Mouse (Mus musculus) cerebellum, adult 2 months (tissue): ENCODE measurements around the gene Rbfox1. TPM values are rescaled to one million over a fixed set of nuclear protein-coding genes. Genes with fewer than 3 reads are reported as not detected.

Source experiments
- DNase-seq, 2 experiments: peaks; one replicate each; pipeline ENCODE4 v3.0.0; 2021
- H3K27ac ChIP-seq: fragments of 200-500 bp; 2 replicates; pipeline ENCODE4 v1.5.1; 2012; ENCODE audit warnings: low read length, control low read depth, inconsistent platforms; ENCODE audit not compliant: insufficient read depth
- H3K27me3 ChIP-seq: fragments of 200-500 bp; 2 replicates; pipeline ENCODE4 v1.6.1; 2012; ENCODE audit warnings: inconsistent platforms, mild to moderate bottlenecking, low read length, moderate library complexity; ENCODE audit not compliant: control insufficient read depth, insufficient read depth
- H3K4me1 ChIP-seq: fragments of 200-500 bp; 2 replicates; pipeline ENCODE4 v1.6.1; 2011; ENCODE audit warnings: low read length; ENCODE audit not compliant: control insufficient read depth, insufficient read depth
- H3K4me3 ChIP-seq: fragments of 200-500 bp; replicated peaks from 2 replicates; pipeline ENCODE3; 2011; ENCODE audit warnings: mild to moderate bottlenecking, low read depth, low read length, control low read depth; ENCODE audit not compliant: insufficient read depth
- CTCF ChIP-seq: fragments of 200-500 bp; IDR thresholded peaks from 2 replicates; pipeline ENCODE4 v1.5.1; 2011; ENCODE audit warnings: low read depth, mild to moderate bottlenecking, control low read depth, low read length, moderate library complexity, borderline replicate concordance; ENCODE audit not compliant: insufficient read depth
- POLR2A ChIP-seq: fragments of 200-500 bp; IDR thresholded peaks from 2 replicates; pipeline ENCODE4 v1.6.1; 2011; ENCODE audit warnings: low read length, control low read depth, borderline replicate concordance; ENCODE audit not compliant: insufficient read depth
- WGBS: fragments of 180-500 bp; shearing (Covaris S2); methylation state at CpG from one replicate; pipeline ENCODE4 v1.1.7; 2018; 5-methylcytosine and 5-hydroxymethylcytosine counted together
- polyA plus RNA-seq: library from polyadenylated mRNA; depleted of rRNA; stranded (reverse); fragments of >200 nt; gene quantifications from 2 replicates; pipeline ENCODE4 v1.2.3, GENCODE M21; 2012

Gene Rbfox1
- polyA plus RNA-seq, 1 experiment, result 132 TPM

DNA sequence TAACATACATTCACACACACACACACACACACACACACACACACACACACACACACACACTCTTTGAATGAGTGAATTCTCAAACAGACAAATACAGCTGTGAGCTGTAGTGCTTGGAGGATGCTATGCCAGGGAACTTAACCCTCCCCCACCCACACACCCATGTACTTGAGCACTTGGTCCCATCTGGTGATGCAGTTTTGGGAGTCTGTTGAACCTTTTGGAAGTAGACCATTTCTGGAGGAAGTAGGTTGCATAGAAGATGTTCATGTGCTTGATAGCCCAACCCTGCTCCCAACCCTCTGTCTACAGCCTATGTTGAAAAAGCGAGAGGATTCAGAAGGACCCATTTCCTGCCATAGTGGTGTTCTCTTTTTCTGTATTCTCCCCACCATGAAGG is 1378.1 kb downstream of the Rbfox1 start:
- Histone ChIP-seq H3K27me3 (no peaks in the 10 kb centered on the region), H3K27ac (no peak overlapping the region), H3K4me1 (peaks cover 2% of the 10 kb centered on the region; the same call in 1 of the 2 replicates), H3K4me3 (no peak overlapping the region)
- TF ChIP-seq CTCF, result no peak
- TF ChIP-seq POLR2A, result no peak
- WGBS, result 90% methylated on average over 1 of the region's 1 CpGs
- DNase-seq, result no peak

DNA sequence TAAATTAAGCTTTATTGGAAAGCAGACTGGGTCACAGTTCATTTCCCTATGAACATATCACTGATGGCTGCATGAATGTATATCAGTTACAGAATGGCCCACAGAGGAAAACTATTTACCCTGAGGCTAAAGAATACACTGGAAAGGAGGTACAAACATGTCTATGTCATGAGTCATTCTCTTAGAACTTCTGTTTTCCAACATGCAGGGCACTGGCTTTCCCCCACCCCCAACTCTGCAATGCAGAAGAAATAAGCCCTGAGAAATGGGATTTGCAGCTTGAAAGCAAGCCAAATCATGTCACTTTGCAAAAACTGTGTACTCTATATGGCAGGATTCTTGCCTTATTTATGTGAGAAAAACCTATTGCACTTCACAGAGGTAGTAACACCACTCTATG is 1380.6 kb downstream of the Rbfox1 start:
- Histone ChIP-seq H3K27ac (no peak overlapping the region), H3K27me3 (no peaks in the 10 kb centered on the region), H3K4me3 (no peak overlapping the region), H3K4me1 (no peaks in the 10 kb centered on the region; the same call in 1 of the 2 replicates)
- no peak for DNase-seq
- TF ChIP-seq POLR2A (no peak), CTCF (no peak)

DNA sequence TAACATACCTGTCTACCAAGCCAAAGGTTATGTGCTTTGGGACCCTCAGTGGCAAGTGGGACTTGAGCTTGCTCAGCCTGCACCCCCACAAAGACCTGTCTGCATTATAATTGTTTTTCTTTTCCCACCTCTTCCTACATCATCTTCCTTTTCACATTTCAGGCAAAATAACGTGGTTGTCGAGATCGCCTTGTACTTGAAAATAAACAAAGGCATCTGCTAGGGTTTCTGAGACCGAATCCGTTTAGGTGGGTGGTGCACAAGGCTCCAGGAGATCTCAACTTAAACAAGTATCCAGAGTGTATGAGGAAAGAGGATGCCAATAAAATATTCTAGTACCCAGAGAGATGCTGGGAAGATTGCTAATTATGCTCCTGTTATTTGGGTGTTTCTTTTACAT is 1390.3 kb downstream of the Rbfox1 start:
- no peak overlapping the region for H3K4me3 ChIP-seq
- H3K27me3 ChIP-seq, result no peaks in the 10 kb centered on the region
- peaks cover 12% of the 10 kb centered on the region; the same call in 1 of the 2 replicates for H3K4me1 ChIP-seq
- no peak for TF ChIP-seq CTCF
- TF ChIP-seq POLR2A, result no peak
- no peak overlapping the region for H3K27ac ChIP-seq
- 90% methylated on average over 5 of the region's 5 CpGs for WGBS
- no peak for DNase-seq

DNA sequence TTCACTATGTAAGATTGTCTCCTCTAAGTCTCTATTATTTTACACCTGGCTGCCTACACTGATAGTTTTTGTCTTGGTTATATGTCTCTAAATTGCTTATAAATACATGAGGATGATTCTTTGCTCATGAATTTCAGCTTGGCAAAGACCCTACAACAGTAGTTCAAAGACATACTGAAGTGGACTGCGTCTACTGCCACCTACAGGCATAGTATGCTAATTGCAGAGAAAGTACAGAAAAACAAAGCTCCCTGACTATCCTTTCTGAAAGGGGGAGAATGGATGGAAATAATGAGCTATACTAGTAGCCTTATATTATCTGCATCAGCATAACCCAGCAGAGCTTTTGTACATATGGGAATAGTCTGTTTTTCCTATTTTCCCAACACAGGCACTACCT is 1390.7 kb downstream of the Rbfox1 start:
- no peak for DNase-seq
- WGBS, result 69% methylated on average over 1 of the region's 1 CpGs
- no peak for TF ChIP-seq POLR2A
- TF ChIP-seq CTCF, result no peak
- Histone ChIP-seq H3K4me3 (no peak overlapping the region), H3K27me3 (no peaks in the 10 kb centered on the region), H3K27ac (no peak overlapping the region), H3K4me1 (peaks cover 12% of the 10 kb centered on the region; the same call in 1 of the 2 replicates)

DNA sequence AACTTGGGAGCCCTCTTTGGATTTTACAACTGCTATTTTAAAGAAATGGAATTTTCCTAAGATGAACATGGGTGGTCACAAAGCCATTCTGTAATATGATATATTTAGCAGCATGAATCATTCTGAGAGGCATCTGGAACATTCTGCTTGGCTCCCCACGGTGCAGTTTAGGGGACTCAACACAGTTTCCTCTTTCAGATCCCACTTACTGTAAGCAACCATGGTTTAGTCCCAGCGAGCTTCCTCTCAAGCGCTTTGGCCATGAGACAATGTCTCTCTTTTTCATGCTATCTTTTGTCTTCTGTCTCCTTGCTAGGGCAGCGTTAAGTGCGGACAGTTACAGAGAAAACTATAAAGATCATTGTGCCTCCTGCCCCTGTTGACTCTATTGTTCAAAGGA is 1394.4 kb downstream of the Rbfox1 start:
- no peak overlapping the region for H3K27ac ChIP-seq

DNA sequence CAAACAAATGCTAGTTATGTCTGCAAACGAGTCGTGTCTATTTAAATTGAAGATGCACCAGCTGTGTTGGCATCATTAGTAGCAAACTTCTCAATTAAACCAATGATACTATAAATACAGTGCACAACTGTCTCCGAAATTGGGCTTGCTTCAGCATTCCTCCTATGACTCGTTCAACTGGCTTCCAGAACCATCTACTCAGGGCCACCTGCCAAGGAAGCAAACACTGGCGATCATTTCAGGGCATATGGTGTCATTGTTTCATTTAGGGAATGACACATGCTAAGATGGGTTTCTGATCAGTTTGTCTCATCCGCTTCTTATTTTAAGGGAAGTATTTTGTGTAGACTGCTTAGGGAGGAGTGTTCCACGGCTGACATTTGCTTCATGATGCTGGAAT is 1397.1 kb downstream of the Rbfox1 start:
- Histone ChIP-seq H3K27ac (no peak overlapping the region), H3K4me1 (peaks cover 15% of the 10 kb centered on the region; the same call in 1 of the 2 replicates), H3K4me3 (no peak overlapping the region), H3K27me3 (no peaks in the 10 kb centered on the region)
- peak; percentile 77 to 84 for DNase-seq
- TF ChIP-seq POLR2A, result no peak
- TF ChIP-seq CTCF, result no peak
- 20% methylated on average over 7 of the region's 7 CpGs for WGBS

More for the DNA sequence above, 1394.4 kb downstream of the Rbfox1 start:
- H3K4me1 ChIP-seq, result peaks cover 15% of the 10 kb centered on the region; the same call in 1 of the 2 replicates
- H3K4me3 ChIP-seq, result no peak overlapping the region
- TF ChIP-seq CTCF (no peak), POLR2A (no peak)
- no peaks in the 10 kb centered on the region for H3K27me3 ChIP-seq
- DNase-seq, result peak; percentile 49 to 64
- 33% methylated on average over 5 of the region's 5 CpGs for WGBS

DNA sequence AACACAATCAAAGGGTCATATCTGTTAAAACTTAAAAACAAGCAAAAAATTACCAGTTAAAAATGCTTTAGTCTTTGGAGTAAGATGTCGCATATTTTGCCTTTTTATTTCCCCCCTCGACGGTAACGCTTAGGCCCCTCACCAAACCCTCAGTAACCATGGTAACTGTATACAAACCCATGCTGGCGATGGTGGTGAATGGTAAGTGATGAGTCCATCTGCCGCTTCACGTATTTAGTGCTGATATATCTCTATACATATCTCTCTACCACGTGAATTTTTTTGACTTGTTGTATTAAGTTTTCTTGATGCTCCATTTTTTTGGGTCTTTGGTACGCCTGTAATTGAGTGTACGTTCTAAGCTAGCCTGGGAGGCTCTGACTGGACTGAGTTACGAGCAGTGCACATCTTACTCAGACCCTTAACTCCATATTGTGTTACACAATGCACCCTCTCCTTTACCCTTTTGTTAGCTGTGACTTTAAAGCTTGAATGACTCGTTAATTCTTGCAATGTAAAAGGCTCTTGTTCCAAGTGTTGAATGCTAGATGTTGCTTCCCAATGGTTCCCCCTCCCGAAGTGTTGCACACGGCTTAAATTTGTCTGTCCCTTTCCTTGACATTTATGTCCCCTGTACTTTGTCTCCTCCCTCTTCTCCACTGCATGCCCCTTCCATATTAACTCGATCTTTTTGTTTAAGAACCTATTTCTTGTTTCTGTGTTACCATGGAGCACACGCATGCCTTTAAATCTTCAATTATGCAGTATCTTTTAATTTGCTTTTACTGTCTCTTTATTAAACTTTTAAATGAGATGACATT is 1408.0 kb downstream of the Rbfox1 start:
- H3K27ac ChIP-seq, result no peak overlapping the region
- WGBS, result 79% methylated on average over 16 of the region's 16 CpGs
- no peak overlapping the region for H3K4me3 ChIP-seq

DNA sequence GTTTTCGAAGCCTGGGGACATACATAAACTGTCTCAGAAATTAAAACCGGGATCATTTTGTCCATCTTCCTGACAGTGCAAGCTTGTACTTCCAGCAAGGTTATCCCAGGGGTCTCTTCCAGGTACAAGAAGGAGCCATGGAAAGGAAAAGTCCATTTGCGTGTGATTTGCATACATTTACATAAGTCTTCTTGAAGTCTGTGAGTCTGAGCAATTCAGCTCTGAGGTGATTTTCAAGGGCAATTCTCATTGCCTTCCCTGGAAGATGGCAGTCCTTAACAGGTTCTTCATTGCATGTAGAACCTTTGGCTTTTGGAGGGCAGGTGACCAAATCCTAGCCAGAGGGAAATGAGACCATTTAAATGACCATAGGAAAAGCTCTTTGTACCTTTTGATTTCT is 1417.3 kb downstream of the Rbfox1 start:
- Histone ChIP-seq H3K4me1 (no peaks in the 10 kb centered on the region), H3K4me3 (no peak overlapping the region), H3K27ac (no peak overlapping the region), H3K27me3 (no peaks in the 10 kb centered on the region)
- DNase-seq, result no peak
- 85% methylated on average over 3 of the region's 3 CpGs for WGBS
- TF ChIP-seq CTCF (no peak), POLR2A (no peak)

More for the DNA sequence above, 1408.0 kb downstream of the Rbfox1 start:
- Histone ChIP-seq H3K27me3 (no peaks in the 10 kb centered on the region), H3K4me1 (no peaks in the 10 kb centered on the region)
- TF ChIP-seq POLR2A, result no peak
- TF ChIP-seq CTCF, result no peak
- no peak for DNase-seq
